Mouse (Mus musculus) inflammation-experienced regulatory T-cells, adult 6 months (primary cell): ENCODE results near the gene Rorc. TPM values are rescaled to one million over a fixed set of nuclear protein-coding genes. Genes with fewer than 3 reads are reported as not detected.

Experiments used
- ATAC-seq: one replicate; pipeline ENCODE4 v1.8.0; 2017
- polyA plus RNA-seq, 3 experiments: library from polyadenylated mRNA; unstranded; fragments of 100-300 nt; shearing (Covaris generic); gene quantifications; one replicate each; pipeline ENCODE4 v1.2.1; 2017

Gene Rorc
- polyA plus RNA-seq, 3 experiments from 2014 or later, result 5.4 to 13.2 (median 13.1) TPM

GRCm38 (mm10) chr3:94434305-94434704 lies 61.7 kb downstream of the Rorc start:
- ATAC-seq, result no peak

- no peak for ATAC-seq
Measured at GRCm38 (mm10) chr3:94436420-94436819, 63.8 kb downstream of the Rorc start.

GRCm38 (mm10) chr3:94441182-94441581 lies 68.6 kb downstream of the Rorc start:
- ATAC-seq, result no peak

- peak; percentile 90 for ATAC-seq
Measured at GRCm38 (mm10) chr3:94442951-94443596, 70.5 kb downstream of the Rorc start, which contains the start of gene Mrpl9. Gene Mrpl9 (plus strand): TSS chr3:94443318.

GRCm38 (mm10) chr3:94443597-94443964 lies 71.0 kb downstream of the Rorc start, which contains the start of gene Oaz3:
Gene Oaz3 (minus strand): TSS chr3:94443915.
- peak; percentile 47 for ATAC-seq

Other genes starting within 250 kb of the Rorc start
- gene Gm10696, start 194.6 kb upstream of the Rorc start, polyA plus RNA-seq, result not detected
- not detected for gene Gm5286, start 176.1 kb upstream of the Rorc start, polyA plus RNA-seq
- gene Gm4778, start 108.8 kb upstream of the Rorc start, polyA plus RNA-seq, result not detected
- gene Them4, start 62.7 kb upstream of the Rorc start, polyA plus RNA-seq, result 10 to 100 TPM in 1 of 3 experiments, 1 to 10 TPM in 2; 7.0 to 10.7 (median 9.0) TPM
- not detected for gene Them5, start 30.7 kb upstream of the Rorc start, polyA plus RNA-seq
- gene C2cd4d, start 10.4 kb upstream of the Rorc start, polyA plus RNA-seq, result not detected
- 1 to 10 TPM in 2 of 3 experiments, under 1 TPM in 1; 0.45 to 2.3 (median 1.5) TPM for gene Lingo4, start 25.7 kb downstream of the Rorc start, polyA plus RNA-seq
- 10 to 100 TPM in 1 of 3 experiments, 1 to 10 TPM in 2; 4.8 to 11.2 (median 7.8) TPM for gene Tdrkh, start 40.5 kb downstream of the Rorc start, polyA plus RNA-seq
- gene Mrpl9, start 70.5 kb downstream of the Rorc start, polyA plus RNA-seq, result 10 to 100 TPM; 45.9 to 67.0 (median 66.8) TPM
- 1 to 10 TPM in 2 of 3 experiments, under 1 TPM in 1; 0.75 to 1.2 (median 1.0) TPM for gene Oaz3, start 71.1 kb downstream of the Rorc start, polyA plus RNA-seq
- 1 to 10 TPM in 1 of 3 experiments, under 1 TPM in 2; 0.73 to 1.5 (median 0.87) TPM for gene Celf3, start 105.5 kb downstream of the Rorc start, polyA plus RNA-seq
- not detected for gene Riiad1, start 107.5 kb downstream of the Rorc start, polyA plus RNA-seq
- gene Snx27, start 209.9 kb downstream of the Rorc start, polyA plus RNA-seq, result 10 to 100 TPM; 12.2 to 17.5 (median 16.6) TPM